Mouse (Mus musculus) midbrain, embryonic 14.5 days (tissue): ENCODE data around the gene Ntn3. TPM values are rescaled to one million over a fixed set of nuclear protein-coding genes. Genes with fewer than 3 reads are reported as not detected.

ENCODE experiments used
- ATAC-seq: fragments of 200-750 bp; cut with Nextera tagmentation; 2 replicates; pipeline ENCODE4 v1.8.0; 2017; ENCODE audit warnings: moderate number of reproducible peaks, moderate library complexity; ENCODE audit not compliant: low FRiP score, low TSS enrichment
- DNase-seq: peaks from one replicate; pipeline ENCODE4 v3.0.0-alpha.2; 2015
- H3K27ac ChIP-seq: fragments of 300-500 bp; sonication (generic); replicated peaks from 2 replicates; pipeline ENCODE4 v1.5.1; 2014; ENCODE audit warnings: mild to moderate bottlenecking, low read depth, low read length, moderate library complexity
- H3K27me3 ChIP-seq: fragments of 300-500 bp; sonication (generic); 2 replicates; pipeline ENCODE4 v1.6.1; 2014; ENCODE audit warnings: low read length, control low read depth, mixed read lengths; ENCODE audit not compliant: control insufficient read depth, insufficient read depth
- H3K36me3 ChIP-seq: fragments of 300-500 bp; sonication (generic); 2 replicates; pipeline ENCODE4 v1.6.1; 2014; ENCODE audit warnings: low read length, control low read depth; ENCODE audit not compliant: control insufficient read depth, insufficient read depth
- H3K4me1 ChIP-seq: fragments of 300-500 bp; sonication (generic); 2 replicates; pipeline ENCODE4 v1.6.1; 2014; ENCODE audit warnings: mild to moderate bottlenecking, antibody characterized with exemption, low read length, control low read depth; ENCODE audit not compliant: control insufficient read depth, insufficient read depth
- H3K4me2 ChIP-seq: fragments of 300-500 bp; sonication (generic); 2 replicates; pipeline ENCODE4 v1.6.1; 2014; ENCODE audit warnings: mild to moderate bottlenecking, low read length, moderate library complexity
- H3K4me3 ChIP-seq: fragments of 300-500 bp; sonication (generic); replicated peaks from 2 replicates; pipeline ENCODE4 v1.5.1; 2014; ENCODE audit warnings: low read depth, low read length
- H3K9ac ChIP-seq: fragments of 300-500 bp; sonication (generic); replicated peaks from 2 replicates; pipeline ENCODE4 v1.6.1; 2014; ENCODE audit warnings: mild to moderate bottlenecking, low read length, moderate library complexity
- H3K9me3 ChIP-seq: fragments of 300-500 bp; sonication (generic); 2 replicates; pipeline ENCODE4 v1.6.1; 2016; ENCODE audit warnings: low read length, control low read depth, mixed read lengths; ENCODE audit not compliant: control insufficient read depth
- WGBS: fragments of 180-500 bp; shearing (Covaris S2); extraction: QIAGEN DNeasy Blood & Tissue Kit; methylation state at CpG from one replicate; pipeline ENCODE4 v1.1.7; 2014; 5-methylcytosine and 5-hydroxymethylcytosine counted together
- polyA plus RNA-seq: library from polyadenylated mRNA; unstranded; fragments of >200 nt; fragmentation: Nextera tagmentation; extraction: Ambion mirVana; gene quantifications from 2 replicates; pipeline ENCODE4 v1.2.1, GENCODE M21; 2014

Ntn3 gene
- polyA plus RNA-seq, 1 experiment from 2014 or later = 3.1 TPM

DNA sequence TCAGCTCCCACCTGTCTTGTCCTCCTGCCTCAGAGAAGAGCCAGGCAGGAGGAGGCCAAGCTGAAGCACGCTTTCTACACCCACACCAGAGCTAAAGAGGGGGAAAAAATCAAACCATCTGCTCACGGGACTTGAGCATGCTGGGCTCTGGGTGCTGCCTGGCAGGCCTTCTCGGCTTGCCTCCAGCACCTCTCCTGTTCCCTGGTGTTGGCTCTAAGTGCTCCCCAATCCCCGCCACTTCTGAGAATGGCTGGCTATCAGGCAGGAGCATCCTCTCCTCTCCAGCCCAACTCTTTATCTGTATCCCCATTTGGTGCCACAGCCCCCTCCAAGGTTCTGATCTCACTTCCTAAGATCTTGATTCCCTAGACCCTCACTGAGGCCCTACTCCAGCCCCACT lies 10.1 kb downstream of the Ntn3 start:
- Histone ChIP-seq H3K27me3 (no peaks in the 10 kb centered on the region), H3K4me1 (peaks cover 18% of the 10 kb centered on the region), H3K4me3 (no peak overlapping the region), H3K9me3 (no peaks in the 10 kb centered on the region), H3K9ac (no peak overlapping the region), H3K36me3 (0 out of 2 replicates have a peak, but pooled peaks cover 2% of the 10 kb centered on the region), H3K4me2 (no peak overlapping the region), H3K27ac (no peak overlapping the region)
- DNase-seq (no peak), ATAC-seq (no peak)
- WGBS = 89% methylated on average over 4 of the region's 4 CpGs

- 59% methylated on average over 15 of the region's 15 CpGs for WGBS
- Histone ChIP-seq H3K4me1 (no peaks in the 10 kb centered on the region), H3K27ac (no peak overlapping the region), H3K4me3 (no peak overlapping the region), H3K27me3 (no peaks in the 10 kb centered on the region), H3K9me3 (no peaks in the 10 kb centered on the region), H3K36me3 (0 out of 2 replicates have a peak, but pooled peaks cover 3% of the 10 kb centered on the region), H3K9ac (0 out of 2 replicates have a peak overlapping the region, but pooled peaks have one; percentile 16), H3K4me2 (no peak overlapping the region)
- no peak for DNase-seq
- no peak for ATAC-seq
These were observed 12.1 kb downstream of the Ntn3 start for GRCm38 (mm10) chr17:24197032-24197824.

DNA sequence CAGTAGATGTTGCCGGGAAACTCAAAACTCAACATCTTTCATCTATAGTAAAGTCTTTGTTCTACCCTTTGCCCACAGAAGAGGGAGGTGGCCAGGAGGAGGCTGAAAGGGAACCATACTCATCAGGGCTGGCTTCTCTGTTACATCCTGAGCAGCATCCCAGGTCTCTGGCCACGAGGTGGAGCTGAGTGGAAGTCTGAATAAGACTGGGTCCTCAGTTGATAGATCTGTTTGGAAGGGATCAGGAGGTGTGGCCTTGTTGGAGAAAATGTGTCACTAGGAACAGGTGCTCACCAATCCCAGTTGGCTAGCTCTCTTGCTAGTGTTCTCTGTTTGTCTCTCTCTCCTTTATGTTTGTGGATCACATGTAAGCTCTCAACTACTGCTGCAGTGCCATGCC lies 14.0 kb downstream of the Ntn3 start:
- 80% methylated on average over 2 of the region's 2 CpGs for WGBS
- no peaks in the 10 kb centered on the region for H3K9me3 ChIP-seq
- H3K9ac ChIP-seq = no peak overlapping the region
- ATAC-seq (no peak), DNase-seq (no peak)
- no peaks in the 10 kb centered on the region for H3K27me3 ChIP-seq
- no peak overlapping the region for H3K27ac ChIP-seq
- H3K4me3 ChIP-seq = no peak overlapping the region
- no peaks in the 10 kb centered on the region for H3K4me1 ChIP-seq
- 0 out of 2 replicates have a peak, but pooled peaks cover 3% of the 10 kb centered on the region for H3K36me3 ChIP-seq
- H3K4me2 ChIP-seq = no peak overlapping the region

- WGBS = 90% methylated on average over 5 of the region's 5 CpGs
- ATAC-seq = no peak
These were observed 15.6 kb downstream of the Ntn3 start for GRCm38 (mm10) chr17:24193769-24194168.

DNA sequence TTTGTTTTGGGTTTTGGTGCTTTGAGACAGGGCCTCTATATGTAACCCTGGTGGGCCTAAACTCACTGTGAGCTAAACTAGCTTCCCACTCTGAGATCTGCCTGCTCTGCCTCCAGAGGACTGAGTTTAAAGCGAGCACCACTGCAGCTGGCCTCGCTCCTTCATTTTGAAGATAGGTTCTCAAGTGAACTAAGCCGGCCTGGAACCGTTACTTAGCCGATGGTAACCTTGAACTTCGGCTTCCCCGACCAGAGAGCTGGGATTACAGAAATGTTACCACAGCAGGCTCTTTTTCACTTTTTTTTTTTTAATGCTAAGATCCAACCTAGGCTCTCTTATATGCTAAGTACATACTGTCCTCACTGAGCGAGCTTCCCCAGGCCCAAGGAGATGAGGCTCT lies 16.1 kb downstream of the Ntn3 start:
- WGBS = 93% methylated on average over 8 of the region's 8 CpGs

More at GRCm38 (mm10) chr17:24193769-24194168, 15.6 kb downstream of the Ntn3 start:
- no peaks in the 10 kb centered on the region for H3K27me3 ChIP-seq
- no peak overlapping the region for H3K4me2 ChIP-seq
- no peaks in the 10 kb centered on the region for H3K4me1 ChIP-seq
- peaks cover 10% of the 10 kb centered on the region; the same call in 1 of the 2 replicates for H3K36me3 ChIP-seq
- DNase-seq = no peak
- H3K27ac ChIP-seq = no peak overlapping the region
- H3K9ac ChIP-seq = no peak overlapping the region
- no peak overlapping the region for H3K4me3 ChIP-seq
- H3K9me3 ChIP-seq = no peaks in the 10 kb centered on the region

GRCm38 (mm10) chr17:24192848-24193247 lies 16.5 kb downstream of the Ntn3 start:
- no peak for DNase-seq
- 89% methylated on average over 8 of the region's 8 CpGs for WGBS

More for the DNA sequence above, 16.1 kb downstream of the Ntn3 start:
- H3K4me1 ChIP-seq = no peaks in the 10 kb centered on the region
- no peak overlapping the region for H3K4me2 ChIP-seq
- no peak overlapping the region for H3K9ac ChIP-seq
- no peak overlapping the region for H3K27ac ChIP-seq
- peaks cover 15% of the 10 kb centered on the region; the same call in 1 of the 2 replicates for H3K36me3 ChIP-seq
- no peak for ATAC-seq
- no peaks in the 10 kb centered on the region for H3K27me3 ChIP-seq
- no peaks in the 10 kb centered on the region for H3K9me3 ChIP-seq
- DNase-seq = no peak
- H3K4me3 ChIP-seq = no peak overlapping the region

DNA sequence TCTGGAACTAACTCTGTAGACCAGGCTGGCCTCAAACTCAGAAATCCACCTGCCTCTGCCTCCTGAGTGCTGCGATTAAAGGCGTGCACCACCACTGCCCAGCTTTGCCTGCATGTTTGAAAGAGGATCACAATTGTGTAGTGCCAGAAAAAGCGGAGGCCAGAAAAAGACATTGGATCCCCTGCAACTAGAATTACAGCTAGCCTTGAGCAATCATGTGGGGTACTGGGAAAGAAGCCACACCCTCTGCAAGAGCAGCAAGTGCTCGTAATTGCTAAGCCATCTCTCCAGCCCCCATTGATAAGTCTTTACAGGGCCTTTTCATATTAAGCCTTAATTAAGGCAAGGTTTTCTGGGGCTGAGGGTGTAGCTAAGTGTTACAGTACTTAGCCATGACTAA lies 17.9 kb downstream of the Ntn3 start:
- Histone ChIP-seq H3K36me3 (peaks cover 21% of the 10 kb centered on the region; the same call in 1 of the 2 replicates), H3K27ac (no peak overlapping the region), H3K4me2 (no peak overlapping the region), H3K9me3 (no peaks in the 10 kb centered on the region), H3K9ac (no peak overlapping the region), H3K4me3 (no peak overlapping the region), H3K27me3 (no peaks in the 10 kb centered on the region), H3K4me1 (no peaks in the 10 kb centered on the region)
- WGBS = 81% methylated on average over 4 of the region's 4 CpGs
- DNase-seq = no peak
- no peak for ATAC-seq

More at GRCm38 (mm10) chr17:24192848-24193247, 16.5 kb downstream of the Ntn3 start:
- Histone ChIP-seq H3K27ac (no peak overlapping the region), H3K9me3 (no peaks in the 10 kb centered on the region), H3K9ac (no peak overlapping the region), H3K4me1 (no peaks in the 10 kb centered on the region), H3K27me3 (no peaks in the 10 kb centered on the region), H3K36me3 (peaks cover 19% of the 10 kb centered on the region; the same call in 1 of the 2 replicates), H3K4me3 (no peak overlapping the region), H3K4me2 (no peak overlapping the region)
- ATAC-seq = no peak

- Histone ChIP-seq H3K27me3 (no peaks in the 10 kb centered on the region), H3K4me2 (no peak overlapping the region), H3K27ac (no peak overlapping the region), H3K36me3 (peaks cover 25% of the 10 kb centered on the region), H3K9me3 (no peaks in the 10 kb centered on the region), H3K4me1 (no peaks in the 10 kb centered on the region), H3K9ac (no peak overlapping the region), H3K4me3 (no peak overlapping the region)
- no peak for ATAC-seq
- no peak for DNase-seq
- 83% methylated on average over 2 of the region's 2 CpGs for WGBS
These were observed 18.4 kb downstream of the Ntn3 start for GRCm38 (mm10) chr17:24190934-24191333.

DNA sequence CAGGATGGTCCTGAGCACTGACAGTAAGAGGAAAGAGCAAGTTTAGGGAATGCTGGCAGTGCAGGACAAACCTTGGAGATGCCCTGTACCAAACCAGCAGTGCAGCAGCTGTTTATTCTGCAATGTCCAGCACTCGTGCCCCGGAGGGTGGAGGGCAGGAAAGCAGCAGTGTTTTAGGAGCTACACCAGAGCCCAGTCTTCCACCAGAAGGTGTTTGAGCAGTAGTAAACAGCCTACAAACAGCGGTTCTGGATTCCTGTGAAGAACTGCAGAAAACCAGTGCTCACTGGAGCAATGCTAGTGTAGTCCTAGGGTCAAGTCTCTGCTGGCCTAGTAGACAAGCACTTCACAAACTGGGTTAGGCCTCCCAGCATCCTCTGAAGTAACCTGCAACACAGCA lies 35.1 kb downstream of the Ntn3 start:
- Histone ChIP-seq H3K27me3 (no peaks in the 10 kb centered on the region), H3K4me3 (no peak overlapping the region), H3K4me1 (peaks cover 6% of the 10 kb centered on the region), H3K27ac (no peak overlapping the region), H3K4me2 (no peak overlapping the region), H3K36me3 (no peaks in the 10 kb centered on the region), H3K9me3 (no peaks in the 10 kb centered on the region), H3K9ac (no peak overlapping the region)
- ATAC-seq (no peak), DNase-seq (no peak)
- 82% methylated on average over 3 of the region's 3 CpGs for WGBS
